Mouse (Mus musculus): Measurements from ENCODE around the gene Plekhb2. TPM values are rescaled to one million over a fixed set of nuclear protein-coding genes. Genes with fewer than 3 reads are reported as not detected.

The Plekhb2 gene
- polyA plus RNA-seq, 1 experiment, result 49.1 TPM

DNA sequence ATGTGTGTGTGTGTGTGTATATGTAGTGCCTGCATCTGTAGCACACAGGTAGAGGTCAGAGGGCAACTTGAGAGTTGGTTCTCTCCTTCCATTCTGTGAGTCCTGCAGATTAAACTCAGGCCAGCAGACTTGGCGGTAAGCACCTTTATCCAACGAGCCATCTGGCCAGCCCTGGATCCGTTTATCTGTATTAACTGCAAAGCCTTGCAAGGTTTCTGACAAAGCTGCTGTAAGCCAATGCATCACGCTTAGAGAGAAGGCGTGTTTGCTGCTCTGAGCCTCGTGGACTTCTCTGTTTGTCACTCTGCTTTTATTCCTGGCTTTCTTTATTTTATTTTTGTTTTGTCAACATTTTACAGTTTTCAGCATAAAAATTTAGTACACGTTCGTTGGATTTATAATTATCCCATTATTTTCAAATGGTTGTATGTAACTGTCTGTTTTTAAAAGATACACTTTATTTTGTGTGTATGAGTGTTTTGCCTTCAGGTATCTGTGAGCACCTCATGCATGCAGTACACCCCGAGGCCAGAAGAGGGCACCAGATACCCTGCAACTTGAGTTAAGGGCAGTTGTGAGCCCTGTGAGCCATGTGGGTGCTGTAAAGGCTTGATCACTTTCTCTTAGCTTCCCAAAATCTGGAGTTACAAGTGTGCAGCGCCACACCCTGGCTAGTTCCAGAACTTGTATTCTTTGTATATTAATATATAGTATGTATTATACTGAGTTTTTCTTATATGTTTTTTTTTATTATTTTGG lies 17.2 kb downstream of the Plekhb2 start:
- DNase-seq (ENCODE audit: low read depth), result no peak

DNA sequence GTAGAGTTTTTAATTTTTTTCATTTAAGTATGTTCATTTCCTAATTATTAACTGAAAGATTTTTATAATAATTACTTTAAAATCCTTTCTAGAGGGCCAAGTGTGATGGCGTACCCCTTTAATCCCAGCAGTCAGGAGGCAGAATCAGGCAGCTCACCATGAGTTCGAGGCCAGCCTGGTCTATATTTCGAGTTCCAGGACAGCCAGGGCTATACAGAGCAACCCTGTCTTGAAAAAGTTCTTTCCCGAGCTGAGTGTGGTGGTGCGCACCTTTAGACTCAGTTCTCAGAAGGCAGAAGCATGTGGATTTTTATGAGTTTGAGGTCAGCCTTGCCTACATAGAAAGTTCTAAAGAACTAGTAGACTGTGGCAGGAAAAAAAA lies 17.8 kb downstream of the Plekhb2 start:
- no peak for DNase-seq (ENCODE audit: low read depth)

DNA sequence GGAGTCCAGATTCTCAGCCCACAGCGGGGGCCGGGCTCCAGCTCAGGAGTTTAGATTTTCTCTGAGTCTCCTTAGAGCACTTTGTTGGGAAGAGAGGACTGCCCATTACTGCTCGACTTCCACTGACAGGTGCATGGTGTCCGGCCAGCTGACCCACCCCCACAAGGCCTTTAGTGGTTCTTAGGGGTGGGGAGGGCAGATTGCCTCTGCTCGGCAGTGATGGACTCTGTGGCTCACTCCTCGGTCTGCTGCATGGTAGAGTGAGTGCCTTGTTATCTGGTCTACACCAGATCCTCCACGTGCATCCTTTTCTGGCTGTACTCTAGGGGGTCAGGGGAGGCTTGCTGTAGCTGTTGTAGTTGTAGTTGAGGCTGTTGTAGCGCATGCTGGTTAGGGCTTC lies 18.6 kb downstream of the Plekhb2 start:
- no peak for DNase-seq (ENCODE audit: low read depth)

DNA sequence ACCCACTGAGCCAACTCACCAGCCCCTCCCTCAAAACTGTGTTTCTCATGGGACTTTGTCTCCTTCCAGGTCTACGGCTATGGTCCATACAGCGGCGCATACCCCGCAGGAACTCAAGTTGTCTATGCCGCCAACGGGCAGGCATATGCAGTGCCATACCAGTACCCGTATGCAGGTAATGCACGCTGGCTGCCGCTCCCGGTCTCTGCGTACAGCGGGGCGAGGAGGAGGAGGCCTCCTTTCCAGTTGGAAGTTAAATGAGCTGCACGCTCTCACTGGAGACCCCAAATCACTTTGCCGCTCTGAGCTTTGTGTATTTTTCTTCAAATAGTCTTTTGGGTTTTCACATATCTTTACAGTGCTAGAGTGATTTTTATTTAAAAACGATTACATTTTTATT lies 19.5 kb downstream of the Plekhb2 start:
- DNase-seq (ENCODE audit: low read depth), result no peak

DNA sequence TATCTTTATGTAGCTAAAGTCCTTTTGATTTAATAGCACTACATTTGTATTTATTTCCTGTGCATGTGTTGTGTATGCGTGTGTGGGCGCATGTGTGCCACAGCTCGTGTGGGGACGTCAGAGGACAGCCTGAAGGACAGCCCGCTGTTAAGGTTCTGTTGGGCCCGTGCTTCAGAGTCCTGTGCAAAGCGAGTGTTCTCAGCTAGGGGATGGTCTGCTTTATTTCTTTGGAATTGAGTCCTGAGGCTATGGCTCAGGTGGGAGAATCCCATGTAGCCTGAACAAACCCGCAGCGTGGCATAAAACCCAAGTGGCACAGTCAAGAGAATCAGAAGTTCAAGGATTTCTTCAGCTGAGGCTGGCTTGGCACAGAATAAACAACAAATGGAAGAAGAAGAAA lies 21.4 kb downstream of the Plekhb2 start:
- no peak for DNase-seq (ENCODE audit: low read depth)

DNA sequence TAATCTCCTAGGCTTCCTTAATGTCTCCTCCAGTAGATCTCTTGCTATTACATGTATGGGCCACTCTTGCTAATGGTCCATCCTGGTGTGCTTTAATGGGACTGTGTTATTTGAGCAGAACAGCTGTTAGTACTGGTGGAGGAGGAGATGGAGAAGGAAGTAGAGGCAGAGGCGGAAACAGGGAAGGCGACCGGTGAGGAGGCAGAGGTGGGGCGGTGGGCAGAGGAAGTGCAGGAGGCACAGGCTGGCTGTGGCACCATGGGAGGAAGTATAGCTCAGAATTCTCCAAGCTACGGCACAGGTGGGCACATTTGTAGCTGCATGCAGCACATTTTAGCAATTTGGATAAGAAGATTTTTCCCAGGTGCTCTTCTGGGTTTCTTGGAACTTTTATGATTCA lies 23.8 kb downstream of the Plekhb2 start:
- no peak for DNase-seq (ENCODE audit: low read depth)

DNA sequence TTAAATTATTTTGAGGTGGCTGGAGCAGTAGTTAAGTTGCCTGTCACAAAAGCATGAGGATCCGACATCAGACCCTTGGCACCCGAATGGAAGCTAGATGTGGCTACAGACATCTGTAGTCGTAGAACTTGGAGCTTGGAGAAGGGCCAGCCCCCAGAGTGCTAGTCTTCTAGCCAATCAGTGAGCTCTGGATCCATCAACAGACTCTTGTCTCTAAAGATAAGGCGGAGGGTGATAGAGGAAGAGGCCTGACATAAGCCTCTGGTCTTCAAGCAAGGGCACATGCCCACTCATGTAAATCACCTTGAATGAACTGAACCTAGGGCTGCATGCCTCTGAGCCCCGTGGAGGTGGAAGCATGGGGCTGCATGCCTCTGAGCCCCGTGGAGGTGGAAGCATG lies 29.8 kb downstream of the Plekhb2 start:
- DNase-seq (ENCODE audit: low read depth), result no peak

DNA sequence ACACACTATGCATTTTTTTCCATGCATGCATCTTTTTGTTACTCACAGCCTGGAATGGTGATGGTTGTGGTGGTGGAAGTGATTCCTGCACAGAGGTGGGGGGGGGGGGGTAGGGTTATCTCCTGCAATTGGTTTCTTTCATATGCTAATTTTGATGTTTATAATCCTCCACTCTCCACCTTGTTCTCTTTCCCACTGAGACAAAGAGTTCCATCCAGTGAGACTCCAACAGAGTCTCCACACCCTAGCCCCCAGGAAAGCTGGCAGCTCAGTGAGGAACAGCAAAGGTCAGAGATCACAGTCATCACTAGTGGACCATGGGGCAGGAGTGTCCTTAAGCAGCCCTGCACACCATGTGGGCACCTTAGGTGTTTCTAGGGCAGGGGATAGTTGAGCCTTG lies 34.0 kb downstream of the Plekhb2 start:
- no peak for DNase-seq (ENCODE audit: low read depth)

DNA sequence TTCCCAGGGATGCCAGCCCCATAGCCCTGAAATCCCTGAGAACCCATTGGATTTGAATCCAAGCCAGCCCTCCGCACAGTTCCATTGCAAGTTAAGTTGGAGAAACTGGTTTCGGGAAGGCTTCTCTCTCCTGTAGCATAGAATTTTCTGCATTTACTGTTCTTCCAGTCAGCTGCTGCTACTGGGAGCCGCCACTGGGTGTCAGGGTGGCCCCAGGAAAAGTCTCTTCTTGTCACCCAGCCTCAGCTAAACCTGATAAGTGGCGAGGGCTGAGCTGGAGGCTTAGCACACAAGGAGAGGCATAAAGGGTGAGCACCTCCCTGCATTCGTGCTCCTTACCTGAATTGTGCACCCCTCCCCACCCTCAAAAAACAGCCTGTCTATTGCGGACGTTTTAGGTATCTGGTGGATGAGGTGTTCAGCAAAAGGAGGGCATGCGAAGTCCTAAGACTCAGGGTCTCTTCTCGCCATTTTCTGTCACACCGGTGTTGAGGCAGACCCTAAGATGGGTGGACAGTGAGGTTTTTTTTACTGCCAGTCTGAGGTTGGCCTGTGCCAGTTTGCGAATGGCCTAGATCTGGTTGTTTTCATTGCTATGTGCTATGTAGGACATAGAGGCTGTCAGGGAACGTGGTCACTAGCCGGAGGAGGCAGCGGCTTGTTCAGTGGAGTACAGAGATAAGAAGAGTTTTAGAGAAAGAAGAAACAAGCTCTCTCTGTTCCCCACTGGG lies 41.9 kb downstream of the Plekhb2 start:
- DNase-seq (ENCODE audit: low read depth), result no peak

DNA sequence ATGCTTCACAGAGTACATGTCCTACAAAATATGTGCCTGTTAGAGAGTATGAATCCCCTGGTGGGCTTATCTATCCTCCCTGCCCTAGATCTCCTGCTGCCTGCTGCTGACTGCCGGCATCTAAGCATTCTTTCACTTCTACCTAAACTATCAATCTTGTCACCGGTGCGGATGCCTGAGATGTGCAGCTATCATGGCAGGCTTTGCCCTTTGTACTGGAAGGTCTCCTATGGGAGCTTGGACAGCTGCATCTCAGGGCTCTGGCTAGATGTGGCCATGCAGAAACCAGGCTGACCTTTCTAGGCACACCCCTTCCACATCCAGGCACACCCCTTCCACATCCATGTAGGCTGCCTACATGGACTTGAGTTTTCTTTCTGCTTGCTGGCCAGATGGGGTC lies 42.7 kb downstream of the Plekhb2 start:
- DNase-seq (ENCODE audit: low read depth), result no peak

DNA sequence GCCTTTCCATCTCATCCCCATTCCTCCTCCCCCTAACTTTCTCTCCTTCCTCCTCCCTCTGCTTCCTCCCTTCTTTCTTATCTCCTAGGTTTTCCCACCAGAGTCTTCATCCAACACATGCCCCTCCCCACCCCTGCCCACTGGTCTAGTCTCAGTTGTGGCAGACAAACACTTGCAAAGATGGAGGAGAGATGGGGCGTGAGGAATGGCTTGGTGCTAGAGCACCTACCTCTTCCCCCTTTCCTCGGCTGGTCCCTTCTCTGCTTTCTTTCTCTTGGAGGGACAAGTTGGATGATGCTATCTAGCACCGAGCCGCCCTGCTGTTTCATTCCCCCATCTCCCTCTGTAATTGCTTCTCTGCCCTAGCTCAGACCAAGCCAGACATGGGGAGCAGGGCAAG lies 43.6 kb downstream of the Plekhb2 start:
- DNase-seq (ENCODE audit: low read depth), result no peak

DNA sequence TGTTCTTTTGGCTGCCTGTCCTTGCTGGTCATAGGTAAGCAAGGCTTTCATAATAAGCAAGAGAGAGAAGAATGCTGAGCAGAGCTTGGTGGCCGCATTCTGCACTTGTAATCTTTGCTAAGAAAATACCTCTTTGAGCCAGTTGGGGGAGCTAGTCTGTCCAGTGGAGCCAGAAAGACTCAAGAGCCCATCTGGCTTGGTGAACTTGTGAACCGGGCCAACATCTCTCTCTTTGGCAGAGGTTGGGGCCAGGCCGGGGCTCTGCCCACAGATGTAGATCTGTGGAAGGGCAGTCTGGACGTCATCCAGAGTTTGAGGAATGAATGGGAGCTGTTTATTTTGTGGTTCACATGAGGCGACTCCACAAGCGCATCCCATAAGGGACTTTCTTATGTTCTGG lies 44.1 kb downstream of the Plekhb2 start:
- no peak for DNase-seq (ENCODE audit: low read depth)

DNA sequence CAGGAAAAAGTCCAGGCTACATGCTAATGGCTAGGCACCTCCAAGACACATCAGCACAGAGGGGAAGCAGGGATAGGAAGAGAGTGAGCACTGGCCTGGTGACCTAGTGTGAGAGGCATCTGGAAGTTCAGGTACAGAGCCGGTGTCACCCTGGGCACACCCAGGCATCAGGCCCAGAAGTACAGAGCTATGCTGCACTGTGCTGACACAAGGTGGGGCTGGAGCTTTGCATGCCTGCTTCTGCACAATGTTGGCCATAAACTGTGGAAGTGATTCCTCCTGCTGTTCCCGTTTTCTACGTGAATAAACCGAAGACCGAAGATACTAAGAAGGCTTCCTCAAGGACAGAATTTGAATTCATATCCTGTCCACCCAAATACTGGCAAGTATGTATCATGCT lies 46.3 kb downstream of the Plekhb2 start:
- no peak for DNase-seq (ENCODE audit: low read depth)

DNA sequence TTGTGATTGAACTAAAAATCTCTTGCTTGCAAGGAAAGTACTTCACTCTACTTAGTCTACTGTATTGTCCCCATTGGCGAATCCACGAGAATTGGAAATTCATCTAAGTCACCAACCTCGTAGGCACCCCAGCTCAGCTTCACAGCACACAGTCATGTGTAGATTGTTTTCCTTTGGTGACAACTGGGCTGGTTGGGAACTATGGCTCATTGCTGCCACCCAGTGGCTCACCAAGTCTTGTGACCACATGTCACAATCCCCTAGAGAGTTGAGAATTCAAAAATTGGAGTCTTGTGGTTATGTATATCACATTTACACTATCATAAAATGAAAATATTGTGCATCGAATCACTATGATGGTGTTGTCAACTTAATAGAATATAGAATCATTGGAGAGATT lies 47.1 kb downstream of the Plekhb2 start:
- DNase-seq (ENCODE audit: low read depth), result no peak

DNA sequence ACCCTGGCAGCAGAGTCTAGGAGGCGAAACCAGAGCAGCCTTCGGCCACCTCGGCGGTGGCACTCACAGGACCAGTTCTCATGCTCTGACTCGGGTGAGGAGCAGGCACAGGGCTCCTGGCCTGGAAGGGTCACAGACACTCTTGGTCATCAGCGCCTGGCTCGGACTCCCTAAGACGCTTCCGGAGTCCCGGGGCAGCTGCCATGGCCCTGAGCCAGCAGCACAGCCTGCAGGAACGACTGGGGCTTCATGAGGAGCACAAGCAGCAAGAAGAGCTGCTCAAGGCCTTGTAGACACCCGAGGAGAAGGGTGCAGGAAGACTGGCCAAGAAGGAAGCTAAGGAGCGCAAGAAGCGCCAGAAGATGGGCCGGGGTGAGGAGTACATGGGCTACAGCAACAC lies 78.9 kb downstream of the Plekhb2 start:
- DNase-seq (ENCODE audit: low read depth), result no peak

Other genes starting within 250 kb of the Plekhb2 start
- 223 and 233 TPM in 2 replicates for gene Fam168b, start 6.9 kb upstream of the Plekhb2 start, polyA plus RNA-seq (2012; rRNA removed)